Mouse (Mus musculus) gastrocnemius, adult 2 months (tissue): ENCODE results near the gene Laptm5. TPM values are rescaled to one million over a fixed set of nuclear protein-coding genes. Genes with fewer than 3 reads are reported as not detected.

Experiments
- DNase-seq: peaks from one replicate; pipeline ENCODE4 v3.0.0; 2022
- H3K27ac ChIP-seq: fragments of 200-600 bp; 2 replicates; pipeline ENCODE4 v1.8.1; 2022; ENCODE audit warnings: mild to moderate bottlenecking
- H3K4me3 ChIP-seq: fragments of 200-600 bp; 2 replicates; pipeline ENCODE4 v1.8.1; 2022; ENCODE audit warnings: mild to moderate bottlenecking, moderate library complexity
- CTCF ChIP-seq: fragments of 200-600 bp; IDR thresholded peaks from 2 replicates; pipeline ENCODE4 v1.8.1; 2022; ENCODE audit warnings: antibody characterized with exemption, mild to moderate bottlenecking, moderate library complexity
- intact Hi-C: fragments of 180-260 bp; cut with DNase I; formaldehyde crosslinking; loops from one replicate; pipeline ENCODE4 v1.15.1; 2025
- total RNA-seq, 2 experiments: library from RNA; stranded (reverse); gene quantifications; 2 replicates each; pipeline ENCODE4 v1.2.3; 2021

The Laptm5 gene
- total RNA-seq, 2 experiments from 2014 or later = 2.5 to 5.3 TPM

DNA sequence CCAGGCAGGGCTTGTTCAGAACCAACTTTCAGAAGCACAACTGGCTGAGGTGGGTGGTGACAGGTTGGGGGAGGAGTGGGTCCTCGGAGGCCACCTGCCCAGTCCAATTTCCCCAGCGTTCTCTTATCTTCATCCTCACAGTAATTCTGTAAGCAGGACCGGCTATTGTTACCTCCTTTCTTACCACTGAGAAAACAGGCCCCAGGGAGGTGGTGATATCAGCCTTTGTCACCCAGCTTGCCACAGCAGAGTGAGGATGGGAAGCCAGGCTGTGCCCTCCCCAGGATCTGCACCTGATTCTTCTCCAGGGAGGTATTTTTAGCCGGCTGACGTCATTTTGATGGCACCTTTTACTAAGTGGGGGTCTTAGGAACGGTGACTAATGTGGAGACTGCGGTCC, 7.9 kb upstream of the Laptm5 start:
- no peak for DNase-seq
- intact Hi-C loops = no loop called here
- H3K27ac ChIP-seq = no peak overlapping the region
- TF ChIP-seq CTCF = no peak
- H3K4me3 ChIP-seq = no peak overlapping the region

DNA sequence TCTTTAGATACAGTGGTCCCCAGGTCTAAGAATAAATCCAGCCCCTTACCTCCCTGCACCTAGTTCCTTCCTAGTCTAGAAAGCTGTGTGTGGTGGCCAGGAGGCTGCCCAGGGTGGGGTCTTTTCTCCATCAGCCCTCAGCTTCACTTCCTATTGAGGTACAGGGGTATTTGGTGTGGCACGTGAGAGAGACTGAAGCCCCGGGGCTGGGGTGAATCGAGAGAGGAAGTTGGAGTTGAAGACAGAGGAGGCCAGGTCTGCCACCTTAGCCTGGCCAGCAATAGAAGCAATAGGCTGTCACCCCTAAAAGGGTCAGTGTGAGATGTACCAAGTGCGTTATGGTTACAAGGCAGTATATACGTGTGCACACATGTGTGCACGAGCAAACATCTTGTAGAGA, 7.0 kb upstream of the Laptm5 start:
- H3K4me3 ChIP-seq = no peak overlapping the region
- no peak for TF ChIP-seq CTCF
- DNase-seq = no peak
- H3K27ac ChIP-seq = peak overlapping the region; percentile 17; the same call in 1 of the 2 replicates
- intact Hi-C loops = no loop called here

DNA sequence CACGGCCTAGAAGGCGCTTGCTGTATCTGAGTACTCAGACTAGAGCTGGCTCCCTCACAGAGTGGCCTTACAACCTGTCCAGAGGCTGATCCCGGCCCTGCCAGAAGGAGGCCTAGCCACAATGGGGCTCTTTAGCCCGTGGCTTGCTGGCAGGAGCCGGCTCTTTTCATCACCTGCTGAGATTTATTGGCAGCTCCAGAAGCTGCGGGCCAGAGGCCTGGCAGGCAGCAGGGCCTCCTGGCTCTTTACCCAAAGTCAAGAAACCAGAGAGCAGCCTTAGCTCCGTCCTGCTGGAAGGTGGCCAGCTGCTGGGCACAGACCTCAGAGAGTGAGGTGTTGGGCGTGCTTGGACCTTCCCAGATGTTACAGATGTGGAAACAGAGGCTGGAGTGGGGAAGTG, 6.6 kb upstream of the Laptm5 start:
- Histone ChIP-seq H3K4me3 (no peak overlapping the region), H3K27ac (peak overlapping the region; percentile 17; the same call in 1 of the 2 replicates)
- intact Hi-C loops = no loop called here
- peak; percentile 27 for TF ChIP-seq CTCF
- DNase-seq = peak; percentile 96

DNA sequence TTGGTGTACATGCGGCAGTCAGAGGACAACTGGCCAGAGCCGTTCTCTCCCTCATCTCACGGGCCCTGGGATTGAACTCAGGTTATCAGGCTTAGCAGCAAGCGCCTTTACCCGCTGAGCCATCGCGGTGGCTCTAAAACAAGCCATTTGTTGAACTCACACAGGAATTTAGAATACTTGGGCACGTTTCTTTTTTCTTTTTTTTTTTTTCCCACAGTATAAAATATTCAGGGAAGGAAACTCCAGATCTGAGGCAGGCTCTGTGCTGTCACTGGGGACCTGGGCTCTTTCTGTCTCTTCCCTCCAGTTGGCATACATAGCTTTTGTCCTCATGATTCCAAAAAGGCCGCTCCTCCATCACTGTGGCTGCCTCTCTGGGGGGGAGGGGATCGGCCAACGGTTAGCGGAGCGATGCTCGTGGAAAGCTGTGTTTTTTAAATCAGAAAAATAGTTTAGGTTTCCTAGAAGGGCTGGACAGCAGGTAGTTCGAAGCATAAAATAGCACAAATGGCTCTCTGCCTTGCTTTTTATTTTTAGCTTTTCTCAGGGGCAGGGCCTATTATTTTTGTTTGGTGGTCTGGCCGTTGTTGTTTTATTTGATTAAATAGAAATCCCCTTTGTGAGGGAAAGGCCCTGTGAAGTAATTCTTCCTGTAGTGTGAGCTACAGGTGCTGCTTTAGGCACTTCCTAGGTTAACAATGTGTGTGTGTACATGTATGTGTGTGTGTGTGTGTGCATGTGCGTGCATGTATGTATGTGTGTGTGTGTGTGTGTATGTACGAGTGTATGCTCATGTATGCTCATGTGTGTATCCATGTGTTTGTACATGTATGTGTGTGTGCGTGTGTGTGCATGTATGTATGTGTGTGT, 5.5 kb upstream of the Laptm5 start:
- Histone ChIP-seq H3K4me3 (no peak overlapping the region), H3K27ac (no peak overlapping the region)
- DNase-seq = no peak
- no peak for TF ChIP-seq CTCF
- intact Hi-C loops = no loop called here

DNA sequence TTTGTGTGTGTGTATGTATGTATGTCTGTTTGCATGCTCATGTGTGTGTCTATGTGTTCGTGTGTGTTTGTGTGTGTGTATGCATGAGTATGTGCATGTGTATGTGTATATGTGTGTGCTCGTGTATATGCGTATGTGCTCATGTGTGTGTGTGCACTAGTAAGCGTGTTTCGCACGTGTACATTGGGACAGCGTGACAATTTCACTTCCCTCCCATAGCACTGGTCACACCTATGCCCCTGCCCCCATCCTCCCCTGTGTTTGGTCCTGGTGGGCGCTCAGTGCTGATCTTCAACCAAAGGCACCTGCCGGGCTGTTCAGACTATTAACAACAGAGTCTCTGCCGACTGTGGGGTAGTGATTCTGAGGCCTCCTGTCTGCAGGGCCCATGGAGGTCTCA, 4.8 kb upstream of the Laptm5 start:
- no peak for DNase-seq
- Histone ChIP-seq H3K27ac (no peak overlapping the region), H3K4me3 (no peak overlapping the region)
- intact Hi-C loops = no loop called here
- no peak for TF ChIP-seq CTCF

DNA sequence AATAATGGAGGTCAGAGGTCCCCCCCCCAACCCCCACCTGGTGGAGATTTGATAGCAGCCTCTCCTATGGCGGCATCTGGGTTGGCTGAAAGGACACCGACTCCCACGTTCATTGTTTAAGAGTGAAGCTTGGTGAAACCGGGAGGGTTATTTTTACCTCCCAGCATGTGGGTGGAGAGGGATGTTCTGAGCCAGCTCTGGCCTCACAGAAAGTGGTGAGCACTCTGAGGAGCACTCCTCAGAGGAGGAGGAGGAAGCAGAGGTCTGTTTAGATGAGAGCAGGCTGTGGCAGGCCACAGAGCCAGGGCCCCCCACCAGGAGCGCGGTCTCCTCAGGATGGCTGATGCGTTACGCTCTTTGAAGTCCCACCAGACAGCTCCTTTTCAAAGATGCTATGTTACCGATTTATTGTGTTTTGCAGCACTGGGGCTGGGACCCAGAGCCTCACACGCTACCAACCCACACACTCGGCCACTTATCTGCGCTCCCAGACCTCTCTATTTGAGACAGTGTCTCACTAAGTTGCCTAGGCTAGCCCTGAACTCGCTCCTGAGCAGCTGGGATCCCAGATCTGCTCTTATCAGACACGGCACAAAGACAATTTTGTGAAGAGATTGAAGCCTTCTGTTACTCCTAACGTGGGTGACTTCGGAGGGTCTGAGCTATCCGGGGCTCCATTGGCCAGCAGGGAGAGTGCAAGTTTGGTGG, 3.6 kb upstream of the Laptm5 start:
- DNase-seq = no peak
- H3K27ac ChIP-seq = no peak overlapping the region
- TF ChIP-seq CTCF = no peak
- intact Hi-C loops = no loop called here
- no peak overlapping the region for H3K4me3 ChIP-seq

DNA sequence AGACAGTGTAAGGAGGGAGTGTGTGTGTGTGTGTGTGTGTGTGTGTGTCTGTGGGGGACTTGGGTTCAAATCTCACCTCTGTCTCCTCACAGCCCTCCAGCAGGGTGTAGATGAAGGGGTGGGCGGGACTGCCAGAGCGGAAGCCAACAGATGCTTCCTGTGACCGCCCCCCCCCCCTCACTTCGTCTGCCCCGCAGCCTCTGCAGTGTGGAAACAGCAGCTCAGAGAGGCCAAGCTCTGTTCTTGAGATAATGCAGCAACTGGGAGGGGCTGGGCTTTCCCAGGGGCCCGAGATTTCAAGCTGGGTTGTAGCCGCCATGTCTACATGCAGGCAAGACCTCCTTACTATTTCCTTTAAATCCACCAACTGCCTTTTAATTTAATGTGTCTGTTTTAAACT, 2.3 kb upstream of the Laptm5 start:
- Histone ChIP-seq H3K4me3 (no peak overlapping the region), H3K27ac (no peak overlapping the region)
- intact Hi-C loops = no loop called here
- no peak for TF ChIP-seq CTCF
- DNase-seq = no peak

DNA sequence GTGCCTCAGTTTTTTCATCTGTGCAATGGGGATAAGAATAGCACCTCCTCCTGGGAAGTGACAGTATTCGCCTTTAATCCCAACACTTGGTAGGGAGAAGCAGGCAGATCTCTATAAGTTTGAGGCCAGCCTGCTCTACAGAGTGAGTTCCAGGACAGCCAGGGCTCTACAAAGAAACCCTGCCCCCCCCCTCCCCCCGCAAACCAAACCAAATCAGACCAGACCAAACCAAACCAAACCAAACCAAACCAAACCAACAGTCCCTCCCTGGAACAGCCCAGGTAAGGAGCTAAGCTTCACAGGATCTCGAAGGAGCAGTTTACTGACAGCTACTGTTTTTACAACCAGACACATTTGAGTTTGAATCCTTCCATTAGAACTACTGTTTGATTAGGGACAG, 299 bp upstream of the Laptm5 start:
- no peak overlapping the region for H3K4me3 ChIP-seq
- no peak for TF ChIP-seq CTCF
- H3K27ac ChIP-seq = no peak overlapping the region
- intact Hi-C loops = no loop called here
- no peak for DNase-seq

DNA sequence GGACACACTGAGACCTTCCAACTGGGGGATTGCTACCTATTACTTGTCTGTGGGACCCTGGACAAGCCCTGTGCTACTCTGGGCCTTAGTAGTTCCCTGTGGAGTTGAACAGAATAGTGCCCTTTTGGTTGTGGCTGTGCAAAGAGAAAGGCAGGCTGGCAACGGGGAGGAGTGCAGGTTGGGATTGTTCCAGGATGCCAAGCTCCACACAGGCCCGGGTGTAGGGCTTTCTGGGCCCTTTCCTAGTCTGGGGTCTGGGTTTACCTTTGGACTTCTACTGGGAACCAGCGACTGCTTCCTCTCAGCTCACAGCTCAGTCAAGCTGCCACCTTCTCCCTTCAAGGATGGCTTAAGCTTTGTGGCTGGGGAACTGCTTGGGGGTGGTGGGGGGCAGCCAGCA, 586 bp downstream of the Laptm5 start:
- Histone ChIP-seq H3K27ac (peak overlapping the region; percentile 40), H3K4me3 (peak overlapping the region; percentile 51)
- no peak for DNase-seq
- TF ChIP-seq CTCF = no peak
- intact Hi-C loops = no loop called here

DNA sequence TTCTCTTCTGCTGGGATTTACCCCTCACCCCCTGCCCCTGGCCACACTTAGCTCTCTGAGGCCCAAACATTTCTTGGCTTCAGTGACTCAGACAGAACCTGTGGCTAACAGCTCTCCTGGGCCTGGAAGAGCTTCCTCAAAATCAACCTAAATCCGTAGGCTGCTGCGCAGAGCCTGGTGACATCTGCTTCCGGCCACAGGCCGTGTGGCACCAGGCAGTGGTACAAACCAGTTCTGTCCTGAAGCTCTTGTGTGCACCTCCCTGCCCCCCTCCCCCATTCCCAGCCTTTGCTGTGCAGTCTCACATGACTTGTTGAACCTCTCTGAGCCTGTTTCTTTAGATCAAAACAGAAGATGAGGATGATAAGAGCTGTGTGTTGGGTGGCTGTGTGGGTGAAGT, 1.1 kb downstream of the Laptm5 start:
- intact Hi-C loops = no loop called here
- no peak for DNase-seq
- H3K27ac ChIP-seq = peak overlapping the region; percentile 40
- peak overlapping the region; percentile 51 for H3K4me3 ChIP-seq
- no peak for TF ChIP-seq CTCF

DNA sequence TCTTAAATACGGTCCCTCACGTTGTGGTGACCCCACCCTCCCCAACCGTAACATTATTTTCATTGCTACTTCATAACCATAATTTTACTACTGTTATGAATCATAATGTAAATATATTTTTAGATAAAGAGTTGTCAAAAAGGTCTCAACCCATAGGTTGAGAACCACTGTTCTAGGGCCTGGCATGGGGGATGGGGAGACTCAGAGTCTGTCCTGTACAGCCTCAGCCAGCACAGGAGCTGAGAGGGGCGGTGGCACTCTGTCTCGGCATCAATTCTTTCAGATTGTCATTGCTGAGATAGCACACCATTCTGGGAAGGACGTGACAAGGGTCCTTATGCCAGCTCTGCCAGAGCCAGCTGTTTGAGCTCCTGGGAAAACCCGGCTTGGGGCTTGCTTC, 1.6 kb downstream of the Laptm5 start:
- TF ChIP-seq CTCF = no peak
- Histone ChIP-seq H3K27ac (no peak overlapping the region), H3K4me3 (peak overlapping the region; percentile 49)
- no peak for DNase-seq
- intact Hi-C loops = no loop called here

DNA sequence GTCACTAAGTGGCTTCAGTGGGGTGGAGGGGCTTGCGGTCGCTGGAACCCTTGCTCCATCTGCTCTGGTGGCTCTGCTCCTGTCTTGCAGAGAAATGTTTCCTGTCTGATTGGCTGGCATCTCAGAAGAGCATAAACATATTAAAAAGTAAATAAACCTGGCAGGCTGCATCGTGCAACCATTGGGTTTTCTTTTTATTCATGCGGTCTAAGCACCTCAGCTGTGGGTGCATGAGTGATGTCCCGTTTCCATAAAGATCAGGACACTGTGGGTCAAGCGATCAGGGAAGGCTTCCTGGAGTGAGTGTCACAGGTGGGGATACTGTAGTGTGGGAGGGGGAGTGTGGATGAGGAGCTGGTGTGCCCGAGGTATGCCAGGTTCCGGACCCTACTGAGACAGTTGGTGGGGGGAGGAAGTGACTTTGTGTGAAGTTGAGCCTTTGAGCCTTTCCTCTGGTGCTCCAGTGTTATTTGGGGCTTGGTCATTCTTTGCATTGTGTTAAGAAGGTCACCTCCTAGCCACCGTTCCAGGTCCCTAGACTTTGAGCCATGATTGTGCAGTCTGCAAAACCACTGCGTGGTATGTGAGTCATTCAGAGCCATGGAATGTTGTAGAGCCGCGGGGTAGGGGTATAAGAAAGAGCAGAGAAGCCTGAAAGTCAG, 2.2 kb downstream of the Laptm5 start:
- no peak for DNase-seq
- TF ChIP-seq CTCF = no peak
- Histone ChIP-seq H3K27ac (no peak overlapping the region), H3K4me3 (peak overlapping the region; percentile 49)
- intact Hi-C loops = no loop called here

DNA sequence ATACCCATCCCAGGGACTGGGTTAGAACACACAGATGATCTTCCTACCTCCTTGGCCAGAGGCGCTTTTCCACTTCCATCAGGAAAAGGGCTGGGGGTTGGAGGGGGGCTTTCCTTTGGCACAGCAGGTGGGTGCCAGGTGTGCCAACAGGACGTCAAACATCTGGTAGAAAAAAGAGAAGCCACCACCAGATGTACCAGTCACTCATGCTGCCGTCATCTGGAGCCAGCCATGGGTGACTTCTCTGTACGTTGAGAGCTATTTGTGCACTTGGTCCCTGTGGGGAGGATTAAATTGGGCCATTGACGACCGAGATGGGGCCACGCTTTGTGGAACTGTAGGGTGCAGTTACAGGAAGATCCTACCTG, 2.7 kb downstream of the Laptm5 start:
- no peak for TF ChIP-seq CTCF
- Histone ChIP-seq H3K27ac (no peak overlapping the region), H3K4me3 (peak overlapping the region; percentile 11; the same call in 1 of the 2 replicates)
- intact Hi-C loops = no loop called here
- DNase-seq = no peak
